Mouse (Mus musculus) gastrocnemius, postnatal 25 days (tissue): ENCODE results near the gene Tpbgl. TPM values are rescaled to one million over a fixed set of nuclear protein-coding genes. Genes with fewer than 3 reads are reported as not detected.

Experiments
- DNase-seq: peaks from one replicate; pipeline ENCODE4 v3.0.0; 2022
- long read RNA-seq, 2 experiments: library from polyadenylated mRNA; stranded (forward); transcript quantifications; one replicate each; pipeline ENCODE4 v2.0.0; 2021
- total RNA-seq, 2 experiments: library from RNA; stranded (reverse); gene quantifications; 1 replicate in 1 of 2; 2 replicates in 1 of 2; pipeline ENCODE4 v1.2.3; 2021

The Tpbgl gene
- total RNA-seq: 10 to 100 TPM; 42.5 to 46.1 TPM
- long read RNA-seq, experiment 1, transcript Tpbgl-201 (1 exons, 3,022 nt): major isoform, 58 of 58 reads
- long read RNA-seq, experiment 1, partial matches to known transcripts: 0 of 58 reads
- long read RNA-seq, experiment 1, other reads (novel, unspliced or antisense): 0 of 58 reads
- long read RNA-seq, experiment 2, transcript Tpbgl-201 (1 exons, 3,022 nt): major isoform, 92 of 92 reads
- long read RNA-seq, experiment 2, partial matches to known transcripts: 0 of 92 reads
- long read RNA-seq, experiment 2, other reads (novel, unspliced or antisense): 0 of 92 reads

GRCm38 (mm10) chr7:99626376-99627270, at the start of gene Tpbgl:
TSS of gene Tpbgl (minus strand) at chr7:99627103.
- peak; percentile 85 for DNase-seq

DNA sequence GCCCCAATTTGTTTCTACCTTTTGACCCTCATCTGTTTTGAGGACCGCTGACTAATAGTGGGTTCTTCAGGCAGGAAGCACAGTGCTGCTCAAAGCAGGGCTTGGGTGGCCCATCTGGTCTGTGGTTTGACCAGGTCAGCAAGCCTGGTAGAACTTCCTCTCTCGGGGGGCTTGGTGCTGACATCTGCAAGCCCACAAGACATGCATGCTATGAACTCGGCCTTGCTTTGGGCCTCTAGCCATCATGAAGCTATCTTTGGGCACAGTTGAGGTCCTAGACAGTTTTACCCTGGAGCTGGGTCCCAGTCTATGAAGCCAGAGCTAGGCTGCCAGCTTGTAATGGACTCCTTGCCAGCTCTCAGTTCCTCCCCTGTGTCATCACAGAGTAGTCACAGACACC, 48.0 kb upstream of the Tpbgl start:
- DNase-seq: no peak

- no peak for DNase-seq
Measured at GRCm38 (mm10) chr7:99674209-99674608, 47.3 kb upstream of the Tpbgl start.

DNA sequence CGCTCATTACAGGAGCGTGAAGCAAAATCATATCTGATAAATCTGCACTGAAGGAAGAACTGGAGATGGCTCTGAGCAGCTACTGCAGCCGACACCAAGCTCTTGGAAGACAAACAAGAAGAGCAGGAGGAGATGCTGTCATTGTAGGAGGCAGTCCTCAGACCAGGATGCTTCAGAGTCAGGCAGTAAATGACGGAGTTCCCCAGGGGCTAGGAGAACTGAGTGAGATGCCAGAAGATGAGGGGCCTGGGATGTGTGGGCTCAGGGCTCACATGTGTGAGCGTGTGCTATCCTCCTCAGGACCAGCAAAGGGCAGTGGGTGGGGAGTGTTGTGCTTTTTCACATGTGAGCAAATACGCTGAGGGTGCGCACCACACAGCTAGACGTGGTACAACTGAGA, 46.3 kb upstream of the Tpbgl start:
- no peak for DNase-seq

GRCm38 (mm10) chr7:99671544-99672435, 44.9 kb upstream of the Tpbgl start:
- DNase-seq: no peak

DNA sequence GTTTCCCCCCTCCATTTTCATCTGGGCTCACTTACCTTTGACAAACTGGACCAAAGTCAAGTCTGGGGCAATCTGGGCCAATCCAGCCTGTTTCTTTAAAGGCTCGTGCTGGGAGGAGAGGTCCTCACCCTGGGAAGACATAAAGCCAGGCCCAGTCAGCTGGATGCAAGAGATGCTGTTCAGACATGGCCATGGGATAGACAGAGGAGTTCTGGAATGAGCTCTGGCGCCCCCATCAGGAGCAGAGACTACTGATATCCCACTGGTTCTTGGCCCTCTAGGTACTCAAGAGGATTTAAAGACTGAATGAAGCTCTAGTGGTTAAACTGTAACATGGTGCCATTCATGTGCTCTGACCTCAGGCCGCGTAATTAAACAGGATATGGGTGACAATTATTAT, 44.0 kb upstream of the Tpbgl start:
- no peak for DNase-seq

- peak; percentile 53 for DNase-seq
Measured at GRCm38 (mm10) chr7:99668802-99669201, 41.9 kb upstream of the Tpbgl start.

GRCm38 (mm10) chr7:99667096-99667495, 40.2 kb upstream of the Tpbgl start:
- no peak for DNase-seq

DNA sequence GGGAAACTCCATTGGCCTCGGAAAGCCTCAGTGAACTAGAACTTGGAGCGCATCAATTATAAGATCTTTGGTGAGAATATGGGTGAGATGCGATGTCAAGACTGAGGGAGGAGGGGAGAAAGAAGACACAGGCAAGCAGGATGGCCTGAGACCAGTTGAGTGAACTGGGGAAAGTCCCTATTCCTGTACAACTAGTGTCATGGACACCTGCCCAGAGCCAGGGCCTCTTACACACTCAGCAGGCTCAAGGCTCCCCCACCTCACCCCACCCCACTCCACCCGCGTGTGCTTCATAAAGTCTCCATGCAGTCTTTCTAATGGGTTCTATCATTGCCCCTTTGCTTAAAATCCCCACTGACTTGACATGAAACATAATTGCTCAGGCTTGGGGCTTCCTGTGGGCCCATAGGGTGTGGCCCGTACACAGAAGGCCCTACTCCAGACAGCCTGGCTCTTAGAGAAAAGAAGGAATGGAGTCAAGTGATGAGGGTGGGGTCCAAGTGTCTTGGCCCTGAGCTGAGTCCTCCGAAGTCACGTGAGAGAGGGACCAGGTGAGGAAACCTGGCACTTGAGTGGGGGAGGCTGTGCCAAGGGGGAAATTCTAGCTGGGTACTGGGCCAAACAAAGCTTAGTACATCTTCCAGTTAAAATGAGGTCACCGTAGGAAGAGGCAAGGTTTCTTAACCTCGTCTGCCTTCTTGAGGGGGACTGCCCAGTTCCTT, 39.0 kb upstream of the Tpbgl start:
- DNase-seq: peak; percentile 47

- DNase-seq: peak; percentile 94
Measured at GRCm38 (mm10) chr7:99664571-99665485, 37.9 kb upstream of the Tpbgl start.

GRCm38 (mm10) chr7:99663507-99664220, 36.8 kb upstream of the Tpbgl start:
- no peak for DNase-seq

- DNase-seq: no peak
Measured at GRCm38 (mm10) chr7:99662311-99662710, 35.4 kb upstream of the Tpbgl start.

GRCm38 (mm10) chr7:99661571-99662230, 34.8 kb upstream of the Tpbgl start:
- DNase-seq: no peak

- no peak for DNase-seq
Measured at GRCm38 (mm10) chr7:99661071-99661470, 34.2 kb upstream of the Tpbgl start.

DNA sequence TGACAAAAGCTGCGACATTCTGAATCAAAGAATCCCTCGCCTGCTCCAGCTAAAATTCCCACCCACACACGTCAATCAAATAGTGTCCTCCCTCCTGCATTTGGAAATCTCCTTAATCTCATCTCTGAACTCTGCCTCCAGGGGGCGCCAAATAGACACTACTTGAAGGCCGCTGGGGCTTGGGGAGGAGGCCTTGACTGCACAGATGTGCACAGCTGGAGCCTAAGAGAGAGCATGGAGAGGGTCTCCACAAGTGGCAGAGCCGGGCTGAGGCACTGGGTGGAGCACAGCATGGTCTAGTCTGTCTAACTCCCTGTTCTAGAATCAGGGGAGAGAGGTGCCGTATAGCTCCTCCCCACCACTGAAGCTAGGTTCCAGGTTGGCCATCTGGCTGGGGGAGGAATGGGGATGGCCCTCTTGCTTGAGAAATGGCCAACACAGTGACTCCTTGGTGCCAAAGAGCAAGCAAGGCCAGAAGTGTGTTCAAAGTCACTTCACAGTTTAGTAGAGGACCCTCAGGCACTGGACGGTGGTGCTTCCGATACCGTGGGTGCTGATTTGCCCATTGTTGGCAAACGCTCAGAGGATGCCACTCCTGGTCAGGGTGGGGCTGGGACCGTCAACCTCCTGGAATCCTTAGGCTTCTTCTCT, 32.6 kb upstream of the Tpbgl start:
- peak; percentile 59 for DNase-seq

DNA sequence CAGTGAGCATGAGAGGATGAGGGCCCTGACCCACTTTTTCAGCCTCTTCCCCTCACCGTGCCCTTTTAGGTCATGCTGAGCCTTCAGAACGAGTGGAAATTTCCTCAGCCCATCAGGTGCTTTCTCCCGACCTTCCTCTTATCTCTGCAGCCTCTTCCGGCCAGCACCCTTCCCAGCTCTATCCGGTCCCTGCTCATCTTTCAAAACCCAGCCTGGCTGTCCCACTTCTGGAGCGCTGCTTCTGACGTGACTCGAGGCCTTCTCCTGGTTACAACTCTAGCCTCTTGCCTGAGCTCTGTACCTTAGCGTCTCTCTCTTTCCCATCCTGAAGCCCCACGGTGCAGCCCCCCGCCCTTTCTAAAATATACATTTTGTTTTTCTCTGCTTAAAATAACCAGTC, 27.3 kb upstream of the Tpbgl start:
- no peak for DNase-seq

GRCm38 (mm10) chr7:99649585-99649984, 22.7 kb upstream of the Tpbgl start:
- DNase-seq: no peak

- no peak for DNase-seq
Measured at GRCm38 (mm10) chr7:99648623-99649022, 21.7 kb upstream of the Tpbgl start.

DNA sequence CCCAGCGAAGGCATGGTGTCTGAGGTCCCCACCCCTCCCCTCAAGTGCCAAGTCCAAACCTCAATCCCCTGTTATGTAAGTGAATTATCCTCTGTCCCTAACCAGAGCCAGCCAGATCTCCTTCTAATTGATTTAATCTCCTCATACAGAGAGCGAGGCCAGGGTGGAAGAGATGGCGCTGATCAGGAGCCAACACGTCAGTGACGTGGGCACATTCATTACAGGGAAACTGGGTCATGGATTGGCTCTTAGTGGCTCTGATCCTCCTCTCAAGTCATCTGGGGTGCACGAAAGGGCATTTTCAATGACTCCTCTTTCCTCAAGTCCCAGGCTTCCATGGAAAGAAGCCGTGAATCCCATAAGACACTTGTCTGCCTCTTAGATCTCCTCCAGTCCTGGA, 17.8 kb upstream of the Tpbgl start:
- DNase-seq: no peak
